Mouse (Mus musculus) brain, embryonic 18.5 days (tissue): Measurements from ENCODE around the gene Inpp5f.
"Not testable (repeated sequence)": the region's sequence is repeated elsewhere in the genome, so short reads cannot be mapped to it uniquely, and the experiment has no call there.

Experiments used
- DNase-seq: peaks from one replicate; pipeline ENCODE4 v3.0.0-alpha.2; 2012; ENCODE audit warnings: low read depth, low spot score

Gene Inpp5f

DNA sequence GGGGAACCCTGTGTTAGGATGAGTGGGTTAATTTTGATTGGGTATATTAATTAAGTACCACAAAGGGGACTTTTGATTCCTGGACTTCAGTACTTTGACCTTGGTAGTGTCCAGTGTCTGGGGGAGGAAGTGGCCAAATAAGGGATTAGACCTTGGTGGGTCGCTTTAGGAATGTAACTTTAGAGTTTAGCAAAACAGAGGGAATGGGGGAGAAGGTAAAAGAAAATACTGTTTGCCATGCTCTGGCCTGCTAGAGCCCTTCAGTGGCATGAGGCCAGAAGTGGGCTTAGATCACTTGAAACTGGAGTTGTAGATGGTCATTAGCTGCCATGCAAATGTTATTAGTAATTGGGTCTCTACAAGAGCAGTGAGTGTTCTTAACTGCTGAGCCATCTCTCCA is 45.8 kb downstream of the Inpp5f start:
- DNase-seq, result no peak

DNA sequence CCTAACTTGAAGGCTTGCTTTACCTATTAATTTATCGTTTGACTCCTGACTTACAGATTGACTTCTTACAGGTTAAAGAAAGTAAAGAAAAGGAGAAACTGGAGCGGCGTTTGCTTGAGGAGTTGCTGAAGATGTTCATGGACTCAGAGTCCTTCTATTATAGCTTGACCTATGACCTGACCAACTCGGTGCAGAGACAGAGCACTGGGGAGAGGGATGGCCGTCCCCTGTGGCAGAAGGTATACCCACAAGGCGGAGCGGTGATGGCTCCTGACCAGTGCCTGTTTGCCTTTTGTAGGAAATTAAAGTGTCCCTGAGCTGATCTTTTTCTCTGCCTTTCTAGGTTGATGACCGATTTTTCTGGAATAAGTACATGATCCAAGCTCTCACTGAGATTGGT is 52.8 kb downstream of the Inpp5f start:
- DNase-seq, result no peak

DNA sequence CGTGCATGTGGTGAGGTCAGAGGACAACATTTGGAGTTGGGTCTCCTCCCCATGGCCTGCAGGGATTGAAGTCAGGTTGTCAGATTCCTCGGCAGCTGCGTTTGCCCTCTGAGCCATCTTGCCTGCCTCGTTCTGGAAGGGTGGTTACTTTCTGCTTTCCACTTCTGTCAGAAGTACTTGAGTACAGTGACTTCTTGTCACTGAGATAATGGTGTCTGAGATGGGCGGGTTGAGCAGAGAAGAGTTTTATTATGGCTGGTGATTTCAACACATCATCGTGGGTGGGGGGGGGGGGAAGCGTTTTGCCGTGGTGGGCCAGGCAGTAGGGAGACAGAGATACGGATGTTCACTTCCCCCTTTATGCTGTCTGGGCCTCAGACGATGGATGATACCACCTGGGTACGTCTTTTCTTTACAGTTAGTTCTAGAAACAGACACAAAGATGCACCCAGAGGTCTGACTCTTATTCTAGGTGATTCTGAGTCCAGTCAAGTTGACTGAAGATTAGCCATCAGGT is 53.8 kb downstream of the Inpp5f start:
- DNase-seq, result no peak

DNA sequence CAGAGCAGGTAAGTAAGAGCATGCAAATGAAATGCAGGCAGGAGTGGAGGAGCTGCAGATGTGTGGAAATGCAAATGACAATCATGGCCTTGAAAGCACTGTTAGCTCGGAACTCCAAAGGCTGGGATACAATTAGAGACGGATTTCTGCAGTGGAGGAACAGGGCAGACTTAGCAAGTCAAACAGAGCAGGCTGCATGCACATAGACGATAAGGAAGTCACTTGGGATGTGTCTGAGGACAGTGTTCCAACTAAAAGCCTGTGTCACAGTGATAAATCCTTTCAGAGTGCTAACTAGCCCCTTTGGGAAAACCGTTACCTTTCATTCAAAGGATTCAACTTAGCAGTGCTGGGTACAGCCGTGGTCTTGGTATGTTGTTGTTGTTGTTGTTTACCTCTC is 56.7 kb downstream of the Inpp5f start:
- DNase-seq, result no peak

DNA sequence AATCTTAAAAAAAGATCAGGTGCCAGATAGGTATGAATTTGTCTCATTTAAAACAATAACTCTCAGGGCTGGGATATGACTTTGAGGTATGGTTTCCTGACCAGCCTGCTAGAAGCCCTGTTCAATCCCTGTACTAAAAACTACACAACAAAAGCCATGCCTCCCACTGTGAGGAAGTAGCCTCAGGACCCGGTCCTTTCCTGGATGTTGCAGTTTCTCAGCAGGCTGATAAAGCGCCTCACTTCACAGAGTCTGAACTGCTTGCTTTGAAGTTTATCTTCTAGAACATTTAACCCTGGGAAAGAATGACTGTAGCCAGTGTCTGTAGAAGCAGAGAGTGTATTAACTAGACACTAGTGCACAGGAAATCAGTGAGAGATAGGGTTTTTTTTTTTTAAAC is 57.7 kb downstream of the Inpp5f start:
- no peak for DNase-seq

DNA sequence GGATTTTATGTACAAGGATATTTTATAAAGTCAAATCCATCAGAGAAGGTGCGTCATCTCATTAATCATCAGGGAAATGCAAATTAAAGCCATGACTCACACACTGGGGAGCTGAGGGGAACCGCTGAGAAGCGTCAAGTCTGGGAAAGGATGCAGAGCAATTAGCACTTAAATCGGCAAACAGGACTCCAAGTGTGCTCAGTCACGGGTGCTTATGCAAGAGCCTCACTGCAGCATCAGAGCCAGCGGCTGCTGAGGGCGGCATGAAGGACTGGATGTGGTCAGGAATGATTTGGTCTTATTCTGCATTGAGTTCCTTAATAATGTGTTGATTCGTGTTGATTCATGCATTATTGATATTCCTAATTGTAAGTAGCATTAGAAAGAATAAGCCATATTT is 60.8 kb downstream of the Inpp5f start:
- DNase-seq, result no peak

DNA sequence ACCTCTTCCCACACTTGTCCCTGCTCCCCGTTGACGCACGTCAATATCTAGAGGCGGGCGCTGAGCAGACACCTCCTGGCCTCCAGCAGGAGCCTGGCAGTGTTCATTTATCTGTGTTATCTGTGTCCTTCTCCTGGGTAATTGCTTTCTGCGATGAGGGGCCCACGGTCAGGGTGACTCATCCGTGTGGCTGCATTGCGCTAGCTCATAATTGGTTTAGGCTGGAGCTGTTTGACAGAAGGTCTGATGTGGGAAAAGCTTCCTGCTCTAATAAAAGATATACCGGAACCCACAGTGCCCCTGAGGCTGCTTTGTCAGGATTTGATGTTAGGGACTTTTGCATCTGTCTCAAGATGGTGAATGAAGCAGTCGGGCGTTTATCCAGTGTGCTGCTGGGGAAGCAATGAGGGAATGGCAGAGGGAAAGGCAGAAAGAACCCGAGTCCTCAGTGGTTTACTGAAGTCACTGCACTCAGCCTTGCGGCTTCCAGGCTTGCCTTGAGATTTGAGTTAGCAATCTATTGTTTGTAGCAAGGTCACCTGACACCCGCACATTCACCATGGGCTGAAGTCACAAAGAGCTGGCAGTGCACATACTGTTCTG is 61.4 kb downstream of the Inpp5f start:
- DNase-seq, result no peak

DNA sequence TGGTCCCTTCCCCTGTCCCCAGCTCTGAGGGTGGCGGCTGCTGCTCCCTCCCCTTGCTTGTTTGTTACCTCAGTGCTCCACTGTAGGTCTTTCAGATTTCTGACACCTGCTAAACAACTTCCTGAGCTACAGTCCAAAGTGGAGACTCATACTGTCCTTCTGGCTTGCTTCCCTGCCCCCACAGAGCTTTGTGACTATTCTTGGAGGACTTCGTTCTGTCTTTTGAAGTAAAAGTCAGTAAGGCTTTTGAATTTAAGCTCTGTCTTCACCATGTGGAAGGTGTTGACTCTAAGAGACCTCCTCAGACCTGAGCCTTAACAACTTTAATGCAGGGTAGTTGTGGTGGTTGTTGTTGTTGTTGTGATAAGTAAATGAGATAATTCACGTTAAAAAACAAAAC is 67.4 kb downstream of the Inpp5f start:
- DNase-seq, result no peak

DNA sequence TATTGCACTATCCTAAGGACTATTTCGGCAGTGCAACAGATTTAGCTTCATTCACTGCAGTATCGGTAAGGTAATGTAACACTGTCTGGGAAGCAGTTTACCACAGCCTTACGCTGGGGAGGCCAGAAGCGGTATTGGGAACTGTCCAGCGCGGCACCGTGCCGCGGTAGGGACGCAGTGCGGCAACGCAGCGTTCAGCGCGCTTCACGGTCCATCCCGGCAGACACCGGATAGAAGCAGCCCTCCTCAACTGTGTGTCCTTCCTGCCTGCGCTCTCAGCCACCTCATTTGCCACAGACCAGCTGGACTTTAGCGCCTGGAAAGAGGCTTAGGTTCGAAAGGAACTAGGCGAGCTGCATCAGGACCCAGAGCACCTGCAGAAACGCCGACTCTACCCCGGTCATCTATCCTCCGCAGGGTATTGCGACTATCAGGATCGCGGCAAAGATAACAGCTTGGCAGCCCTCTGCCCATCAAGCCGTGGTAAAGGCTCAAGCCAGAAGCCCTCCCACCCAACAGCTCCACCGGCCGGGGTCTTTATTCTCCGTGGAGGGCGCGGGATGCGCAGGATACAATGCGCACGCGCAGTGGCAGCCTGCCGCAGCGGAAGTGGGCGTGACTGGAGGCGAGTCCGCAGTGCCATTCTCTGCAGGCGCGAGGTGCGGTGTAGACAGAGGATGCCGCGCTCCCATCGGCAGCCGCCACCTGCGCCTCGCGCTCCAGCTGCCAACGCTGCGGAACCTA is 76.9 kb downstream of the Inpp5f start:
- peak; percentile 70 for DNase-seq

DNA sequence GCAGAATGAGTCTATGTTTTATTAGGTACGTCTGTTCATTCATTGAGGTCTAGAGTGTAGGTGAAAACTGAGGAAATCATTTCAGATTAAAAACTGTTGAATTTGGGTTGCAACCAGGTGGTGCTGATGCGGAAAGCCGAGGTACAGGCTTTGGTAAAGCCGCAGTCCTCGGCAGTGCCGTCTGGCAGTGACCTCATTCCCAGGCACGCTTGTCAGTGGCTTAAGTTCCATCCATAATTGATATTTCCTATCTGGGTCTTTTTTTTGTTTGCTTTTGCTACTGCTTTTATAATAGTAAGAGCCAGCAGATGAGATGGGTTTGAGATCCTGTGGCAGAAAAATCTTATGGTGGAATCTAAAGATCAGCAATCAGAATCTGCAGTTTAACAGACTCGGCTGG is 78.2 kb downstream of the Inpp5f start:
- DNase-seq, result no peak

DNA sequence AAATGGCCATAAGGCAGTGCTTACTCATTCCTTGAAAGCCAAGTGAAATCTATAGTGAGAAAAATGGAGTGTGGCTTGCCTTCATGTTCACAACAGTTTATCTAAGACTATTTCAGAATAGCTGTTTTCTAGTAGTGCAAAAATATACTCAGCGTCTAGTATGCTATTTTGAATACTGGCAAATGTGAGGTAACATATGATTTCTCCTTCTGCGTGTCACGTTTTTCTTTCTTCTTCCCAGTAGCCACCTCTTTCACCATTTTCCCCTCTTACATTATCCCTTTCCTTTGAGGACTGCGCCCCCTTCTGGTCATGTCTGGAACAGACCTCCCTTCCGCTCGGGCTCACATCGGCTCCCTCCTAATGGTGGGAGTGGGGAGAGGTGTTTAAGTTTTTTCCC is 78.9 kb downstream of the Inpp5f start:
- peak; percentile 86 for DNase-seq

DNA sequence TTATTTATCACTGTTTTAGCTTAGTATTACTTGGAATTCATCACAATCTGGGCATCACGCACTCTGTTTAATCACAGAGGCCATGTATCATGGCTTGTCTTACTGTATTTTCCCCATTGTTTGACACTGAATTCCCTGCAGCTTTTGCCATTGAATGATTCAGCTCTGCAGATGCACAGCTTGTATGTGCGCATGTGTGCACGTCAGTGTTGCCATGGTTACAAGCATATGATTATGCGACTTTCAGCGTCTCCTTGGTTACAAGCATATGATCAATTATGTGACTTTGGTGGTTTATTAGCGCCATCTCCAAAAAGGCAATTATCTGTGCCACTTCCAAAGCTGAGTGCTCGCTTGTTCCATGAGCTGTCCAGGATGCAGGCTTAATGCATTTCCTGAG is 79.7 kb downstream of the Inpp5f start:
- DNase-seq, result peak; percentile 84

DNA sequence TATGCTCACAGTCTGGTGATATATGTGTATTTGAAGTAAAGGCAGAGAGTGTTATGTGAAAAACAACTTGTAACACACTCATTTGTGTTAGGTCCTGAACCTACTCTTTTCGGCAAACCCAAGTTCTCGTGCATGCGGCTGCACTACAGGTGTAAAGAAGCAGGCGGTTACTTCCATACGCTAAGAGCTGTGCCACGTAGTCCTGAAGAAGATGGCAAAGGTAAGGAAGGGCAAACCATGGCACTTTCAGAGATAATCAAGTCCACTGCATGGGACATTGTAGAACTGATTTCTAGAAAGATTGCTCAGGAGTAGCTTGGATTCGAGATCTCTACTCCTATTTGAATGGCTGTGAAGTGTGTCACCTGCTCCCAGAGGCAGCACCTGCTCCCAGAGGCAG is 81.0 kb downstream of the Inpp5f start:
- no peak for DNase-seq

DNA sequence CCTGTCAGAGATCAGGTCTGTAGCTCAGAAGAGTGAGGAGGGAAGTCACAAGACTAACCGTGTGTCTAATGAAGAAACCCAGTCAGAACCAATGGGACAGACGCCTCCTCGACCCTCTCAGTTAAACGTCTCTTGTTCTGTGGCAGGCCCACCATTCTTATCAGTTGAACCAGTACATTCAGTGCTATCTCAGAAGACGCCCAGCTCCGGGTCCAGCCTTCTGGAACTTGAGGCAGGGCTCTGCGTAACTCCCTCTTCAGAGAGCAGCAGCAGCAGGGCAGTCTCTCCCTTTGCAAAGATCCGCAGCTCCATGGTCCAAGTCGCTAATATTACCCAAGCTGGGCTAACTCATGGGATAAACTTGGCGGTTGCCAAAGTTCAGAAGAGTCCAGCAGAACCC is 83.7 kb downstream of the Inpp5f start:
- DNase-seq, result no peak

DNA sequence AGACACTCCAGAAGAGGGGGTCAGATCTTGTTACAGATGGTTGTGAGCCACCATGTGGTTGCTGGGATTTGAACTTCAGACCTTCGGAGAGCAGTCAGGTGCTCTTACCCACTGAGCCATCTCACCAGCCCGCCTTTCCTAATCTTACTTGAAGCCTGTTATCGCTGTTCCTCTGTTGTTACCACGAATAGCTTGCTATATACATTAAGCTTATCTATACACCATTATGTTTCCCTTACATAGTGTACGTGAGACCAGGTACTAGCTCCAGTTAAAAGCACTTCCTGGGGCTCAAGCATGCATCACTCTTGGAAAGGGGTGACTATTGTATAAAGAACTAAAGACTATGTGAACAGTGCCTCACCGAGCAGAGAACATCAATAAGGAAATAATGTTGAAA is 88.8 kb downstream of the Inpp5f start:
- not testable (repeated sequence) for DNase-seq

DNA sequence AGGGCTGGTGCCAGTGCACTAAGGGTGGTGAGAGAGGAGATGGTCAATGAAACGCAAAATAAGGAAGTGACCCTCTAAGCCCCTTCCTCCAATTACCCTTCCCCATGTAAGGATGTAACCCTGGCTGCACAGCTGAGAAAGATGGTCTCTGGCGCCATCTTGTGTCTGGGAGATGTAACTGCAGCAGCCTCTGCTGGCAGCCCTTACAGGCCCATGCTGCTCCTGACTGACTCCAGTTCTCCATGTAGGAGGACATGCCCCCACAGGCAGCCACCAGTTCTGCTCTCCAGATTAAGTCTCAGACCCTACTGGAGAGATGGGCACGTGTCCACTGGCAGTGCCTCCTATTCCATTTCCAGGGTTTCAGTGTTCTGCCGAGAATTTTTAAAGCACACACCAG is 94.6 kb downstream of the Inpp5f start:
- no peak for DNase-seq

DNA sequence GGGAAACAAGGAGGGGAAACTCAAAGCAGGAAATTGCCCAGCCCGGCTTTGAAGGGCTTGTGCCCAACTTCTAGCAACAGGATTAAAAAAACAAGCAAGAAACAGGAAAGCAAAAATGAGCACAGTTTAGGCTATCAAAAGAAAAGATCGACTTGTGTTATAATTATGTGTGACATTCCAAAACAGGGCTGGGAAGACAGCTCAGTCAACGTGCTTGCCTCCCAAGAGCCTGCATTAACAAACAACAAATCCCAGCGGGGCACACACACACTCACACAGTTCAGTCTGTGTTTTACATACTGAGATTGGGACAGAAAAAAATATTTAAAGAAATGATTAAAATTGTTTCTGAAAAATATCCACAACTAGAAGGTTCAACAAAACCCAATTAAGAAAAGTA is 106.9 kb downstream of the Inpp5f start:
- no peak for DNase-seq

DNA sequence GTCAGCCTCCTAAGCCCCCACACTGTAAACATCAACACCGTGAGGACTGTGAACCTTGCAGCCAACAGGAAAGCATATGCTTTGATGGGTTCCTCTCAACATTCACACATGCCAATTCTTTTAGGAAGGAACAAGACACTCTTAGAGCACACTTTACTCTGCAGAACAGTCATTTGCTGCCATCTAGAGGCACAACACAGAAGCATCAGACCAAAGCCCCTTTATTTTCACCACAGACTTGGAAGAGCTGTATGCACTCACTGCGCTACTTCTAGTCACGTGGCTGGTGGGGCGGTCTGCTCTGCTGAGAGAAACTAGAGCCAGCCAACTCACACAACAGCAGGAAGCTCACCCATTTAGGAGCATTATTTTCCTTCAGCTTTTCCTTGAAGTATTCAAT is 113.6 kb downstream of the Inpp5f start:
- peak; percentile 68 for DNase-seq

DNA sequence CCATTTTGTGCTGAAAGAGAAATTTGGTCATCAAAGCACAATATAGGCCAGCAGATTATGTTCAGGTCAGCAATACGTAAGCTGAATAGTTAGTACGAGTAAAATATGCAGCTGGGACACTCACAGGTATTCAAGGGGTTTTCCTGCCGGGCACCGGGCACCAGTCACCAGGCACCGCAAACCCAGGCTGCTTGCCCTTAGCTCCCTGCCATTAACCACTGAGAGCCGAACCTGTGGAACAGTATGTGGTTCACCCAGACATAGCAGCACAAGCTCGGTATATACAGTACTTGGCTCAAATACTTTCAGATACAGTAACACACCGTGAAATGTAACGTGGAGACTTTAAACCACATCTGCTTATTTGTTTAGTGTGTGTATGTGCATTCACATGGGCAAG is 114.1 kb downstream of the Inpp5f start:
- DNase-seq, result no peak

DNA sequence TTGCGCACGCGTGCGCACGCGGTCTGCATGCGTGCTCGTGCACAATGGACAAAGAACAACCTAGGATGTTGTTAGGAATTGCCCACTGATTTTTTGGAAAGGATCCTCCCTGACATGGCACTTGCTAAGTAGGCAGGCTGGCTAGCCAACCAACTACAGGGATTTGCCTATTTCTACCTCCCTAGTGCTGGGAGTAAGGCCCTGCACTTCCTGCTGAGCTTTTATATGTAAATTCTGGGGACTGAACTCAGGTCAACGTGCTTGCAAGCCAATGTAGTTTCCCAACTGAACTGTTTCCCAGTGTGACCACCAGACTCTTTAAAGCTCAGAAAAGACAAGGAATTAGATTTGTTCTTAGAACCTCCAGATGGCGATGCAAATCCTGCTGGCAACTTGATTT is 115.9 kb downstream of the Inpp5f start:
- no peak for DNase-seq

DNA sequence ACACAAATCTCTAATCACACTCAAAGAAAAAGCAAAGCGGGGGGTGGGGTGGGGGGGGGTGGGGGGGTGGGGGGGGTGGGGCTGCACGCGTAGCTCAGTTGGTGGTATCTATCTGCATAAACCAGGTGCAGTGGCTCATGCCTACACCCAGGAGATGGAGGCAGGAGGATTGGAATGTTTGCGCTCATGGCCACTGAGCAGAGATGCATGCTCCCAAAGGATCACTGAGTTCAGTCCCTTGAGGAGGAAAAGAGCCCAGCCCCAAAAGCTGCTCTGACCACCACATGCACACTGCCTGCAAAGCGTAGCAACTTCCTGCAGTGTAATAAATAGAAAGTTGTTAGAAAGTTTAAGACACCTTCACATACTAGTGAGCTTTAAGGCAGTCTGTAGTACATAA is 116.6 kb downstream of the Inpp5f start:
- no peak for DNase-seq

DNA sequence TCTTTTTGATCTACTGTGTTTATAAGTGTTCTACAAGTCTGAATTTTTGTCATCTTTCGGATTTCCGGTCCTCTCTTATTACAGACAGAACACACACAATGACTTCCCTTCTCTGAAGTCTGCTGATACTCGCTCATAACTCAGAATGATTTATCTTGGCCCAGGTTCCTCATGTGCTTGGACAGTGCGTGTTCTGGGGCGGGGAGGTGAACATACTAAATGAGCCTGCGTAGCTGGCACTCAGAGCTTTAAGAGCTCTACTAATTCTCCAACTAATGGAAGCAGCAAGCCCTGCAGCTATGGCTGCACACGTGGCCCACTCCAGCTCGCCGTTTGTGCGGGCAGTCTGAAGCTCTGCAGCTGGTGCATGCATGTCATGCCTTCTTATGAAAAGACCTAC is 117.6 kb downstream of the Inpp5f start:
- DNase-seq, result no peak

DNA sequence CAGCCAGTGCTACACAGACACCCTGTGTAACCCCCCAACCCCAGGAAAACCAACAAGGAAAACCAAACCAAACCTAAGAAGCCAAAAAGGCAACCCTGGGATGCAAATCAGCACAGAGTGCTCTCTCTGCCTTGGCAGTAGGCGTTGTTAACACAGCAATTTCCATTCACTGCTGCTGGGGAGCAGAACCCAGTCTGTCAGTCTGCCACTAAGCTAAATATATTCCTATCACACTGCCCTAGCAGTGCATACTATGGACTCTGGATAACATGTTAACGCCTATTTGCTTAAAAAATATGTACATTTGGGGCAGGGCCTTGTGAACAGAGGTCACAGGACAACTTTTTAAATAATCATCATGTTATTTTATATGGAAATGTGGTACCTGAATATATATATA is 120.5 kb downstream of the Inpp5f start:
- no peak for DNase-seq

DNA sequence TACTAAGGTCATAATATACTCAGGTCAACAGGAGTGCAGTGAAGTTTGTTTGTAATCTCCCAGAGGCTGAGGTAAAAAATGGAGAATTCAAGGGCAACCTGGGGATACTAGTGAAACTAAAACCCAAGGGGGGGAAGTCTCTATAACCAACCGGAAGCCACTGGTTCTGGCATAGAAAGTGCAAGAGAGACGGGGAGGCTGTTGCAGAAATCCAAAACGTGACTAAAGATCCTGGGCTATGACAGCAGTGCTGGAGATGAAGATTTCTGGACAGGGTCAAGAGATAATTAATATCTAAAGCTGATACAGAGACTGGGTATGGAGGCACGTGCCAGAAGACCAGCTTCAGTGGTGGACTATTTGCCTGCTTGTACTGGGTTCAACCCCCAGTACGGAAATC is 126.9 kb downstream of the Inpp5f start:
- DNase-seq, result no peak
